Mouse (Mus musculus): Measurements from ENCODE around the gene Litaf. TPM values are rescaled to one million over a fixed set of nuclear protein-coding genes. Genes with fewer than 3 reads are reported as not detected.

The Litaf gene
- polyA plus RNA-seq, 1 experiment from 2014 or later: 134 TPM

GRCm38 (mm10) chr16:10952881-10953280 is 113.1 kb downstream of the Litaf start:
- H3K4me1 ChIP-seq (ENCODE audit: insufficient read depth, low read length): no peaks in the 10 kb centered on the region
- H3K36me3 ChIP-seq (ENCODE audit: insufficient read depth, low read length): no peaks in the 10 kb centered on the region; the same call in 1 of the 2 replicates
- H3K9ac ChIP-seq (replicated peaks; ENCODE audit: low read length): no peak overlapping the region
- H3K27me3 ChIP-seq (ENCODE audit: insufficient read depth, low read length): no peaks in the 10 kb centered on the region
- no peak overlapping the region for H3K4me3 ChIP-seq (ENCODE audit: low read length)
- no peaks in the 10 kb centered on the region for H3K9me3 ChIP-seq (ENCODE audit: low read length)
- no peak overlapping the region for H3K4me2 ChIP-seq (replicated peaks; ENCODE audit: low read depth, low read length)
- 84% methylated on average over 3 of the region's 3 CpGs for WGBS
- no peak overlapping the region for H3K27ac ChIP-seq (ENCODE audit: low read length)
- ATAC-seq (ENCODE audit: low FRiP score, low TSS enrichment): no peak

GRCm38 (mm10) chr16:10952071-10952470 is 113.9 kb downstream of the Litaf start:
- Histone ChIP-seq H3K9me3 (ENCODE audit: low read length) (no peaks in the 10 kb centered on the region), H3K4me2 (replicated peaks; ENCODE audit: low read depth, low read length) (no peak overlapping the region), H3K36me3 (ENCODE audit: insufficient read depth, low read length) (no peaks in the 10 kb centered on the region; the same call in 1 of the 2 replicates), H3K9ac (replicated peaks; ENCODE audit: low read length) (no peak overlapping the region), H3K4me1 (ENCODE audit: insufficient read depth, low read length) (no peaks in the 10 kb centered on the region), H3K4me3 (ENCODE audit: low read length) (no peak overlapping the region), H3K27ac (ENCODE audit: low read length) (no peak overlapping the region), H3K27me3 (ENCODE audit: insufficient read depth, low read length) (no peaks in the 10 kb centered on the region)
- ATAC-seq (ENCODE audit: low FRiP score, low TSS enrichment): no peak
- WGBS: 48% methylated on average over 2 of the region's 2 CpGs

- Histone ChIP-seq H3K4me1 (ENCODE audit: insufficient read depth, low read length) (no peaks in the 10 kb centered on the region), H3K27me3 (ENCODE audit: insufficient read depth, low read length) (no peaks in the 10 kb centered on the region), H3K4me3 (ENCODE audit: low read length) (no peak overlapping the region), H3K4me2 (replicated peaks; ENCODE audit: low read depth, low read length) (no peak overlapping the region), H3K27ac (ENCODE audit: low read length) (no peak overlapping the region), H3K9me3 (ENCODE audit: low read length) (no peaks in the 10 kb centered on the region), H3K36me3 (ENCODE audit: insufficient read depth, low read length) (no peaks in the 10 kb centered on the region; the same call in 1 of the 2 replicates), H3K9ac (replicated peaks; ENCODE audit: low read length) (no peak overlapping the region)
- ATAC-seq (ENCODE audit: low FRiP score, low TSS enrichment): no peak
- WGBS: 19% methylated on average over 3 of the region's 3 CpGs
Measured at GRCm38 (mm10) chr16:10951581-10951980, 114.4 kb downstream of the Litaf start.

- H3K27me3 ChIP-seq (ENCODE audit: insufficient read depth, low read length): no peaks in the 10 kb centered on the region
- no peak overlapping the region for H3K4me3 ChIP-seq (ENCODE audit: low read length)
- no peak overlapping the region for H3K9ac ChIP-seq (replicated peaks; ENCODE audit: low read length)
- H3K27ac ChIP-seq (ENCODE audit: low read length): no peak overlapping the region
- H3K36me3 ChIP-seq (ENCODE audit: insufficient read depth, low read length): no peaks in the 10 kb centered on the region; the same call in 1 of the 2 replicates
- H3K4me2 ChIP-seq (replicated peaks; ENCODE audit: low read depth, low read length): no peak overlapping the region
- H3K9me3 ChIP-seq (ENCODE audit: low read length): no peaks in the 10 kb centered on the region
- no peaks in the 10 kb centered on the region for H3K4me1 ChIP-seq (ENCODE audit: insufficient read depth, low read length)
- ATAC-seq (ENCODE audit: low FRiP score, low TSS enrichment): no peak
- WGBS: 87% methylated on average over 9 of the region's 9 CpGs
Measured at GRCm38 (mm10) chr16:10950539-10950938, 115.4 kb downstream of the Litaf start.

GRCm38 (mm10) chr16:10947724-10948123 is 118.2 kb downstream of the Litaf start:
- H3K27ac ChIP-seq (ENCODE audit: low read length): no peak overlapping the region
- WGBS: 29% methylated on average over 3 of the region's 3 CpGs
- no peak overlapping the region for H3K4me2 ChIP-seq (replicated peaks; ENCODE audit: low read depth, low read length)
- H3K4me1 ChIP-seq (ENCODE audit: insufficient read depth, low read length): no peaks in the 10 kb centered on the region
- H3K36me3 ChIP-seq (ENCODE audit: insufficient read depth, low read length): no peaks in the 10 kb centered on the region
- H3K9me3 ChIP-seq (ENCODE audit: low read length): no peaks in the 10 kb centered on the region
- no peaks in the 10 kb centered on the region for H3K27me3 ChIP-seq (ENCODE audit: insufficient read depth, low read length)
- no peak overlapping the region for H3K4me3 ChIP-seq (ENCODE audit: low read length)
- no peak overlapping the region for H3K9ac ChIP-seq (replicated peaks; ENCODE audit: low read length)
- no peak for ATAC-seq (ENCODE audit: low FRiP score, low TSS enrichment)

- ATAC-seq (ENCODE audit: low FRiP score, low TSS enrichment): no peak
- H3K27ac ChIP-seq (ENCODE audit: low read length): no peak overlapping the region
- WGBS: 73% methylated on average over 7 of the region's 7 CpGs
Measured at GRCm38 (mm10) chr16:10945381-10946127, 120.4 kb downstream of the Litaf start.

GRCm38 (mm10) chr16:10944545-10944944 is 121.4 kb downstream of the Litaf start:
- no peak overlapping the region for H3K27ac ChIP-seq (ENCODE audit: low read length)
- H3K27me3 ChIP-seq (ENCODE audit: insufficient read depth, low read length): no peaks in the 10 kb centered on the region
- no peaks in the 10 kb centered on the region for H3K36me3 ChIP-seq (ENCODE audit: insufficient read depth, low read length)
- H3K4me2 ChIP-seq (replicated peaks; ENCODE audit: low read depth, low read length): no peak overlapping the region
- no peaks in the 10 kb centered on the region for H3K4me1 ChIP-seq (ENCODE audit: insufficient read depth, low read length)
- no peak overlapping the region for H3K4me3 ChIP-seq (ENCODE audit: low read length)
- 74% methylated on average over 7 of the region's 7 CpGs for WGBS
- ATAC-seq (ENCODE audit: low FRiP score, low TSS enrichment): no peak
- no peaks in the 10 kb centered on the region for H3K9me3 ChIP-seq (ENCODE audit: low read length)
- no peak overlapping the region for H3K9ac ChIP-seq (replicated peaks; ENCODE audit: low read length)

More at GRCm38 (mm10) chr16:10945381-10946127, 120.4 kb downstream of the Litaf start:
- Histone ChIP-seq H3K36me3 (ENCODE audit: insufficient read depth, low read length) (no peaks in the 10 kb centered on the region), H3K4me2 (replicated peaks; ENCODE audit: low read depth, low read length) (no peak overlapping the region), H3K4me1 (ENCODE audit: insufficient read depth, low read length) (no peaks in the 10 kb centered on the region), H3K9me3 (ENCODE audit: low read length) (no peaks in the 10 kb centered on the region), H3K4me3 (ENCODE audit: low read length) (no peak overlapping the region), H3K27me3 (ENCODE audit: insufficient read depth, low read length) (no peaks in the 10 kb centered on the region), H3K9ac (replicated peaks; ENCODE audit: low read length) (no peak overlapping the region)

DNA sequence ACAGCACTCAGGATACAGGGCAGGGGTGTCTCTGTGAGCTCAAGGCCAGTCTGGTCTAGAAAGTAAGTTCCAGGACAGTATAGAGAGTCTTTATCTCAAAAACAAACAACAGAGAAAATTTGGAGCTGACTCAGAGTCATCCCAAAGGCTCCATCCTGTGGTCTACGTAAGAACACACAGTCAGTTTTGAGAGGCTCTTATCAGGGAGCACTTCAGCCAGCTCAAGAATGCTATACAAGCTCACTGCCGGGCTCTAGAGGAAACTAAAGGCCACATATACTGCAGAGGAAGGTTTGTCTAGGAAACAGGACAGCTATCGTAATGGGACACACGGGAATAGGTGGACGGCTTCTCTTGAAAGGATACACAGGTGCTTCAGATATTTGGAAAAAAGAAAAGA is 122.7 kb downstream of the Litaf start:
- no peak overlapping the region for H3K4me2 ChIP-seq (replicated peaks; ENCODE audit: low read depth, low read length)
- H3K27me3 ChIP-seq (ENCODE audit: insufficient read depth, low read length): no peaks in the 10 kb centered on the region
- 53% methylated on average over 5 of the region's 5 CpGs for WGBS
- H3K4me1 ChIP-seq (ENCODE audit: insufficient read depth, low read length): no peaks in the 10 kb centered on the region
- no peaks in the 10 kb centered on the region for H3K9me3 ChIP-seq (ENCODE audit: low read length)
- H3K9ac ChIP-seq (replicated peaks; ENCODE audit: low read length): no peak overlapping the region
- H3K4me3 ChIP-seq (ENCODE audit: low read length): no peak overlapping the region
- no peak for ATAC-seq (ENCODE audit: low FRiP score, low TSS enrichment)
- no peak overlapping the region for H3K27ac ChIP-seq (ENCODE audit: low read length)
- no peaks in the 10 kb centered on the region for H3K36me3 ChIP-seq (ENCODE audit: insufficient read depth, low read length)

GRCm38 (mm10) chr16:10940661-10941060 is 125.3 kb downstream of the Litaf start:
- H3K9me3 ChIP-seq (ENCODE audit: low read length): no peaks in the 10 kb centered on the region
- no peaks in the 10 kb centered on the region for H3K36me3 ChIP-seq (ENCODE audit: insufficient read depth, low read length)
- H3K4me3 ChIP-seq (ENCODE audit: low read length): no peak overlapping the region
- no peaks in the 10 kb centered on the region for H3K4me1 ChIP-seq (ENCODE audit: insufficient read depth, low read length)
- H3K4me2 ChIP-seq (replicated peaks; ENCODE audit: low read depth, low read length): no peak overlapping the region
- no peak for ATAC-seq (ENCODE audit: low FRiP score, low TSS enrichment)
- no peak overlapping the region for H3K9ac ChIP-seq (replicated peaks; ENCODE audit: low read length)
- no peak overlapping the region for H3K27ac ChIP-seq (ENCODE audit: low read length)
- no peaks in the 10 kb centered on the region for H3K27me3 ChIP-seq (ENCODE audit: insufficient read depth, low read length)
- 80% methylated on average over 2 of the region's 2 CpGs for WGBS

DNA sequence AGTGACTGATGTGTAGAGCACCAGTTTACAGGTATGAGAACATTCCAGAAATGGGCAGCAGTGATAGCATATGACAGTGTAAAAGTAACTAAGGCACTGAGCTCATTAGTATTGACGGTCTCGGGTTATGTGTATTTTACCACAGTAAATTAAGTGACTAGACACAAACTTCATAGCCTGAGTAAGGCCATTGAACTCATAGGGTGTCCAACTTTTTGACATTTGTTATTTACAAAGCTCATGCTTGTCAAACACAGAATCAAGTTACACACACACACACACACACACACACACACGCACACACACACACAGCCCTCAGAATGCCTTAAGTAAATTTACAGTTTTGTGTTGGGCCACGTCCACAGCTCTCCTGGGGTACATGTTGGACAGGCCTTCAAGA is 126.0 kb downstream of the Litaf start:
- Histone ChIP-seq H3K27me3 (ENCODE audit: insufficient read depth, low read length) (no peaks in the 10 kb centered on the region), H3K4me2 (replicated peaks; ENCODE audit: low read depth, low read length) (no peak overlapping the region), H3K9me3 (ENCODE audit: low read length) (no peaks in the 10 kb centered on the region), H3K36me3 (ENCODE audit: insufficient read depth, low read length) (no peaks in the 10 kb centered on the region), H3K27ac (ENCODE audit: low read length) (no peak overlapping the region), H3K4me1 (ENCODE audit: insufficient read depth, low read length) (no peaks in the 10 kb centered on the region), H3K9ac (replicated peaks; ENCODE audit: low read length) (no peak overlapping the region), H3K4me3 (ENCODE audit: low read length) (no peak overlapping the region)
- no peak for ATAC-seq (ENCODE audit: low FRiP score, low TSS enrichment)
- 86% methylated on average over 4 of the region's 4 CpGs for WGBS
